Mouse (Mus musculus) adrenal gland (tissue): ENCODE measurements around the gene Tmem179b.

Experiments
- intact Hi-C: fragments of 180-260 bp; cut with DNase I; formaldehyde crosslinking; loops from one replicate; pipeline ENCODE4 v1.15.1; 2025
- long read RNA-seq, 2 experiments: library from polyadenylated mRNA; unstranded; transcript quantifications; one replicate each; pipeline ENCODE4 v2.0.0; 2020; ENCODE audit warnings: borderline replicate concordance in 1 of 2; ENCODE audit not compliant: insufficient replicate concordance in 1 of 2

Tmem179b gene
- long read RNA-seq, experiment 1, transcript Tmem179b-203 (5 exons, 775 nt): minor isoform, 9 of 68 reads
- long read RNA-seq, experiment 1, transcript Tmem179b-201 (5 exons, 818 nt): major isoform, 31 of 68 reads
- long read RNA-seq, experiment 1, partial matches to known transcripts: 7 of 68 reads
- long read RNA-seq, experiment 1, other reads (novel, unspliced or antisense): 19 of 68 reads
- long read RNA-seq, experiment 2, transcript Tmem179b-201 (5 exons, 818 nt): major isoform, 39 of 62 reads
- long read RNA-seq, experiment 2, transcript Tmem179b-203 (5 exons, 775 nt): minor isoform, 9 of 62 reads
- long read RNA-seq, experiment 2, partial matches to known transcripts: 3 of 62 reads
- long read RNA-seq, experiment 2, other reads (novel, unspliced or antisense): 11 of 62 reads

DNA sequence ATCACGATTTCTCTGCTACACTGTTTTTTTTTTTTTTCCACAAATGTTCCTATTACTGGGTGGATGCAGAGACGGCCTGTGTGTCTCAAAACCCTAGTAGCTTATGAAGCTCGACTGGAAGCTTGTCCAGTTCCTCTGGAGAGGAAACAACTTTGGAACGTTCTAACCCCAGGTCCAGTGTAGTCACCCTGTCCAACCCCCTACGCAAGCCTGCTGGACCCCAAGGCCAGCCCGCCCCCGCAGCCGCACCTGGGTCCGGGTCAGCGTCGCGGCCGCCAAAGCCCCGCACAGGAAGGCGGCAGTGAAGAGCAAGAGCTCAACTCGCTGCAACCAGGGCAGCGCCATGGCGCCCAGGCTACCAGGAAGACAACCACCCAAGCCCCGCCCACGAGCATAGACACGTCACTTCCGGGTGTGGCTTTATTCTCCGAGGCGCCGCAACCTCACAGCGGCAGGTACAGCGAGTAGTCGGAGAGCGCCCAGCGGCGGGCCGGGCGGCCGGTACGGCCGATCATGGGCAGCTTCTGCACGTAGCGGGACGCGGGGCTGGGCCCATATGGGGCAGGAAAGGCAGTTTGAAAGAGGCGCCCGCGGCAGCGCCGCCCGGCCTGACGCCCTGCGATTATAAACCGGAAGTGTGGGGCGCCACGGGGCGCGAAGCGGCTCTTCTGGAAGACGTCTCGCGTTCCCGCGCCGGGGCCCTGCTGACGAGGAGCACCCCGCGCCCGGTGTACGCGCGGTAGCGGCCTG lies at the start of gene Tmem179b:
Gene Tmem179b (minus strand): TSS at position 382 of the 750 bp plus-strand sequence.
- intact Hi-C loops: loop anchor here (5.0 kb wide), 1 partner anchor 43 kb away; the partner anchor contains the start of gene Ttc9c

DNA sequence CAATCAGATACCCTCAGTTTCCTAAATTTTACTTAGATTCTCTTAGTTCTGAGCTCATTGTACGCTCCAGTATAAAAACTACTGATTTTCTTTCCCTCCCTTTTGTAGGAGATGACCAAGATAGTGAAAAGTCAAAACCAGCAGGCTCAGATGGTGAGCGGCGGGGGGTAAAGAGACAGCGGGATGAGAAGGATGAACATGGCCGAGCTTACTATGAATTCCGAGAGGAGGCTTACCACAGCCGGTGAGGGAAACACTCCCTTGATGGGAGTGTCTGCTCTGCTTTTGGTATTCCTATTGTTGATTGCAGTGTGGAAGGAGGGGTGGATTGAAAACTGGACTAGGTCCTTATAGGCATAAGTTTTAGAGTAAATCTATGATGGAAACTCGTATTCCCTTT lies 48.4 kb upstream of the Tmem179b start:
- intact Hi-C loops: no loop called here

DNA sequence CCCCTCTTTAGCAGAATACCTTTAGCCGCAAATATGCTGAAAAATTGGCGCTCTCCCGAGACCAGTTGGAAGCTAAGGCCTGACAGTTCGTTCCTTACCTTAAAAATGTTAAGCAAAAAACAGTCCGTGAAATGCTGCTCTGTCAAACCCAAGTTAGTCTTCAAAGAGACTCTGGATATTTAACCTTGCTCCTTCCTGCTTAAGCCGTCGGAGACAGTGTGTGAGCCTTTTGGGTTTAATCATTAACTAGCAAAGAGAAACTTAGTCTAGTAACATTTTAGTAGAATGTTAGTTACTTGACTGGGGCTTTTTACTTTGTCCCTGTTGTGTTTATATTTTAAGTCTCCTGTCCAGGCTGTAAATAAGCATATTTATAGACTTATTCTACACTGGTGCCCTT lies 46.9 kb upstream of the Tmem179b start:
- intact Hi-C loops: no loop called here

DNA sequence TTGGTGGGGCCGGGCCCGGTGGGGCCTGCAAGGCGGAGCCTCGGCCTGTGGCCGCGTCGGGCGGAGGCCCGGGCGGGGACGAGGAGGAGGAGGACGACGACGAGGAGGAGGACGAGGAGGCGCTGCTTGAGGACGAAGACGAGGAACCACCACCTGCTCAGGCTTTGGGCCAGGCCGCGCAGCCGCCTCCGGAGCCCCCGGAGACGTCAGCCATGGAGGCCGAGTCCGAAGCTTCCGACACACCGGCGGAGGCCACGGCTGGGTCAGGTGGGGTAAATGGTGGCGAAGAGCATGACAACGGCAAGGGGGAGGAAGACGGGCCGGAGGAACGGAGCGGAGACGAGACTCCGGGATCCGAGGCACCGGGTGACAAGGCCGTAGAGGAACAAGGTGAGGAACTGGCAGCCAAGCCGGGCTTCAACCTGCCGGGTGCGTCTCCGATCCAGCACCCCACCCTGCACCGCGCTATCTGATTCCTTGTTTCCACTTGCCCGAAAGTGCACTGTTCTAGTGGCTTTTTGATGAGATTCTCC lies 46.2 kb upstream of the Tmem179b start:
- intact Hi-C loops: no loop called here

DNA sequence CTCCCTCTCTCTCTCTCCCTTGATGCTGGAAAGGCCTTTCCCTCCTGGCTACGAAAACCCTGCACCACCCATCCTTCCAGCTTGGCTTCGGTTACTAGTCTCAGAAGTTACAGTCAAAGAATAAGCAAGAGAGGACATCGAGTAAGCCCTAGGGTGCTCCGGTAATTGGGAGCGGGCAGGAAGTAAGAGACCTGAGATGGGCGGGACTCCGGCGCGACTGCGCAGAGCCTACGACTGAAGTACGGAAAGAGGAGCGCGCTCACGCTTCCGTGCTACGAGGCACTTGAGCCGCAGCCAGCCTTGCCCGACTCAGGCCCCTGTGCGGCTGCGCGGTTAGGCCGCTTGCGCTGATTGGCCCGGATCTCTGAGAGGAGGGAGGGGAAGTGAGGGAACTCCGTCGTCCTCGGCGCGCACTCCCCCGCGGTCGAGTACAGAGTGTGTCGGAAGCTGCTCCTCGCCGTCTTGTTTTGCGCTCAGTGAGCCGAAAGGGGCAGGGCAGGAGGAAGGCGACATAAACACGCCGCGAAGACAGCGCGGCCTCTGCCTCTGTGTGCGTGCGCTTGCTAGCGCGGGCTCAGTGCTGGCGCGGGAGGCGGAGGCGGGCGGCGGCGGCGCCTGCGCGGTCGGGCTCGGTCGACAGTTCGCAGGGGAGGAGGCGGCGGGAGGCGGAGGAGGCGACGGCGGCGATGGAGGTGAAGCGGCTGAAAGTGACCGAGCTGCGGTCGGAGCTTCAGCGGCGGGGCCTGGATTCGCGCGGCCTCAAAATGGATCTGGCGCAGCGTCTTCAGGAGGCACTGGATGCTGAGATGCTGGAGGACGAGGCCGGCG lies 45.5 kb upstream of the Tmem179b start, which contains the start of gene Hnrnpul2:
Gene Hnrnpul2 (plus strand): TSS at position 415 of the 828 bp plus-strand sequence.
- intact Hi-C loops: loop anchor here (5.0 to 10.0 kb wide), 2 partner anchors 48 to 65 kb away; partner anchors contain the start of genes Nxf1, Tmem179b and Tmem223

DNA sequence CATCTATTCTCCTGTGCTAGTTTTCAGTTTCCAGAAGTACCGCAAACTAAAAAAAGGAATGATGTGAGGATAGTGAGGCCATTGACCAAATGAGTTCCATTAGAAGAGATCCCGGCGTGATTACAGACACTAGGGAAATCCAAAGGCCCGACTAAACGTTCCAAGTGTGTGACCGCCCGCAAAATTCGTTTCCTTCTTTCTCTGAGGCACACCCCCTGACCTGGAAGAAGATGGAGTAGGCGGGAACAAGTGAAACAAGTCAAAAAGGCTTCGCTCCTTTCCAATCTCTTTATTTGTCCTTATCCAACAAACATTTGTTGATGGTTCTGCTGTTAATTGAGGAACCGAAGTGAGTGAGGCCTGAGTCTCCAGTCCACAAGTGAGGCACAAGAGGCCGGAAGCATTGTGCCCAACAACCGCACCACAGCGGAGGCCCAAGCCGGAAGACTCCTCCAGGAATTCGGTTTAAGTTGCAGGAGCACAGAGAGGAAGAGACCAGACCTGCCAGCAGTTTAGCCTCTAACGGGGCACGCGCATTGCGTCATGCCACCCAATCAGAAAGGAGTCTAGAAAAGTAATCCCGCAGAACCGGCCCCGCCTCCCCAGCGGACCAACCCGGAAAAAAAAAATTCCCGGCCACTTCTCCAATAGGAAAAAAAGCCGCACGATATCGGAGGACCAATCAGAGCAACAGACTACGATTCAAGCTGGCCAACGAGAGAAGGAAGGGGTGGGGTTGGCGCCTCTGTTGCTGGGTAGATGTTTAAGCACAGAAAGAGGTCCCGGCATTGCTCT lies 44.7 kb upstream of the Tmem179b start, which contains the start of gene Ttc9c:
Gene Ttc9c (minus strand): TSS at position 533 of the 795 bp plus-strand sequence.
- intact Hi-C loops: loop anchor here (5.0 to 10.0 kb wide), 2 partner anchors 47 to 64 kb away; partner anchors contain the start of genes Nxf1, Tmem179b and Tmem223

DNA sequence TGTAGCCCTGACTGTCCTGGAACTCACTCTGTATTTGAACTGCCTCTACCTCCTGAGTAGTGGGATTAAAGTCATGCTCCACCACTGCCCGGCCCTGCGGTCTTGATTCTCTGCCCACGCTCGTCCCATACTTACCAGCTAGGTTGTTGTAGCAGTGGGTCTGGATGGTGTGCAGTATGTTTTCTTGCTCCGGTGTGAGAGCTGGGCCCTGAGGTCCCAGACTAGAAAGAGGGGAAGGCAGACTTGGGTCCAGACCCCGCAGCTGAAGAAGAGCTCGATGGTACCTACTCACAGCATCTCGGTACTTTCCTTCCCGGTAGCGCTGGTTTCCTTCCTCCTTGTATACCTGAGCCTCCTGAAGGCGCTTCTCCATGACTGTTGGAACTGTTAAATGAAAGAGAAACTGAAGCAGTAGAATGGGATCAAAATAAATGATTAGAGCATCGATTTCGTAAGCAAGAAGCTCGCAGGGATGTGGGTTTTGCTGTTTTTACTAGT lies 44.1 kb upstream of the Tmem179b start:
- intact Hi-C loops: loop anchor here (5.0 to 10.0 kb wide), 2 partner anchors 46 to 64 kb away; partner anchors contain the start of genes Nxf1, Tmem179b and Tmem223

DNA sequence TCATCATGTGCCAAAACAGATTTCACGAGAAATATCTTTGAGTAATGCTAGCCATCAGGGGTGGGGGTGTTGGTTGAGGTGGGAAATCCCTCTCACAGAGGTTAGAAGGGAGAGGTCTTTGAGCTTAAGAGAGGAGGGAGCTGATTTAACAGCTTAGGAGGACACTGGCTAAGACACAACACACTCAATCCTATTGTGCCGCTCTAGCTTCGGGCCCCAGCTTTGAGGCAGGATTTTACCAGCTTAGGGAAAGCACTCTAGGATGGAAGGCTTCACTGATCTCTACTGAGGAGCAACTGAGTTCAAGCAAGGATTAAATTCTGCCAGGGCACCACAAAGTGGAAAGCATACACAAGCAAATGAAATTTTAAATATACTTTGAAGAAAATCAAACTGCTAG lies 42.7 kb upstream of the Tmem179b start:
- intact Hi-C loops: loop anchor here (5.0 to 10.0 kb wide), 2 partner anchors 45 to 62 kb away; partner anchors contain the start of genes Nxf1, Tmem179b and Tmem223

DNA sequence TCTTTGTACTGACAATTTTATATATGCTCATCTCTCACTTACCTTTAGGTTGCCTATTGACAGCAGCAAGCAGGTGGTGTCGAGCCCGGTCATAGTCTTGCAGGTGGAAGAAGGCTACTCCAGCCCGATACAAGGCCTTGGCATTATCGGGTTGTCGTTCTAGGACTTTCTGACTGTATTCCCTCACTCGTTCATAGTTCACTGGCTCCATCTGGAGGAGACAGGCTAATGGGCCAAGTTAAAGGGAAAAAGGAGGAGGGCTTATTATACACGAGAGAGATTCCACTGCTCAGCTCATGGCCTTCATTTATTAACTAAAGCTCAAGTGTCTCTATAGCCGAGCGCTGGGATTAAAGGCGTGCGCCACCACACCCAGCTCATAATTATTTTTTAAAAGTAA lies 41.5 kb upstream of the Tmem179b start:
- intact Hi-C loops: loop anchor here (5.0 to 10.0 kb wide), 2 partner anchors 44 to 61 kb away; partner anchors contain the start of genes Nxf1, Tmem179b and Tmem223

DNA sequence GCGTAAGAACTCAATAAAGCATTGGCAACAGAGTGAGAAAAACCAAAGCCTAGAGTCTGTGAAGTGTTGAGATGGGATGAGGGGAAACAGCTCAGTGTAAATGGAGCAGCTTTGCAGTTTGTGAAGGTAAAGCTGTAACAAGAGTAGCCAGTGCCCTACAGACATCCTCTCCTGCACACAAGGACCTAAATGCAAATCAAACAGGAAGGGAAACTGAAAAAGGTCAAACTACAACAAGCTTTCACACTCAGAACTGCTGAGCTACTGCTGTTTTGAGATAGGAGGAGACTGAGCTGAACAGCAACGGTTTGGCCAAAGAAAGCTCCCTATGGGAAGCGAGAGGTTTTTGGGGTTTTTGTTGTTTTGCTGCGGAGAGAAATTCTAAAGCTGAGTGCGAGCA lies 32.5 kb upstream of the Tmem179b start:
- intact Hi-C loops: no loop called here

DNA sequence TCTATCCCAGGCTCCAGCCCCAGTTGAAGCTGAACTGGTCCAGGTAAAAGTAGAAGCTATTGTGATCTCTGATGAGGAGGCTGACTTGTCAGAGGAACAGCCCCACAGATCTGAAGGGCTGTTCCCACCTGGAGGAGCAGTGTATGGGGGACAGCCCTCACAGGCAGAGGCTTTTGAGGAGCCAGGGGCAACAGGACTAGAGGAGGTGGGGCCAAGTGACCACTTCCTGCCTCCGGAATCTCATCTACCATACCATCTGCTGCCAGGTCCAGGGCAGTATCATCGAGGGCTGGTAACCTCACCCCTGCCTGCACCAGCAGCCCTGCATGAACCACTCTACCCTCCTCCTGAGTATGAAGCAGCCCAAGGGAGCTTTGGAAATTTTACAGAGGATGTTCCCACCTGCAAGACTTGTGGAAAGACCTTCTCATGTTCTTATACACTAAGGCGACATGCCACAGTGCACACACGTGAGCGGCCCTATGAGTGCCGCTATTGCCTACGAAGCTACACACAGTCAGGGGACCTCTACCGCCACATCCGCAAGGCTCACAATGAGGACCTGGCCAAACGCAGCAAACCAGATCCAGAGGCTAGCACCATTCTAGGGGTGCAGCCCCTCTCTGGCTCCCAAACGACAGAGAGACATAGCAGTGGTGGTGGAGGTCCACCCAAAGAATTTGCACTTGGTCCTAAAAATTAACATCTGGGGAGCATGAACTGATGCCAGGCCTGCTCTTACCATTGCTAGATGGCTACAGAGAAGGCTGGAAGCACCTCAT lies 29.8 kb upstream of the Tmem179b start:
- intact Hi-C loops: no loop called here

DNA sequence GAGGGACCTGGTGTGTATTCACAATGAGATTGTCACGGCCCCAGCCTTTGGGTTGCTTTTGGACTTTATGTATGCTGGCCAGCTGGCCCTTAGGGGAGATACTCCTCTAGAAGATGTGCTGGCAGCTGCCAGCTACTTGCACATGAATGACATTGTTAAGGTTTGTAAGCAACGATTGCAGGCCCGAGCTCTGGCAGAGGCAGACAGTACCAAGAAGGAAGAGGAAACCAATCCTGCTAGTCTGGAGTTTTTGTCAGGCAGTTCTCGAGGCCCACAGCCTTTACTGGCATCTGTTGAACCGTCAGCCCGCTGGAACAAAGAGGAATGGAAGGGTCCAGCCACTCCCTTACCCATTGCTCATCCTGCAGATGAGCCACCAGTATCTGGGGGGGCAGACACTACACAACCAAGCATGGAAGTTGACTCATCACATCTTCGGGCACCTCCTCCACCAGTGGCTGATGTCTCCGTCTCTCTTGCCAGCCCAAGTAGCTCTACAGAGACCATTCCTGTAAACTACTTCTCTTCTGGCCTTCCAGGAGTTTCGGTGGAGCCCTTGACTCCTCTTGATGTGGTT lies 29.0 kb upstream of the Tmem179b start:
- intact Hi-C loops: no loop called here

DNA sequence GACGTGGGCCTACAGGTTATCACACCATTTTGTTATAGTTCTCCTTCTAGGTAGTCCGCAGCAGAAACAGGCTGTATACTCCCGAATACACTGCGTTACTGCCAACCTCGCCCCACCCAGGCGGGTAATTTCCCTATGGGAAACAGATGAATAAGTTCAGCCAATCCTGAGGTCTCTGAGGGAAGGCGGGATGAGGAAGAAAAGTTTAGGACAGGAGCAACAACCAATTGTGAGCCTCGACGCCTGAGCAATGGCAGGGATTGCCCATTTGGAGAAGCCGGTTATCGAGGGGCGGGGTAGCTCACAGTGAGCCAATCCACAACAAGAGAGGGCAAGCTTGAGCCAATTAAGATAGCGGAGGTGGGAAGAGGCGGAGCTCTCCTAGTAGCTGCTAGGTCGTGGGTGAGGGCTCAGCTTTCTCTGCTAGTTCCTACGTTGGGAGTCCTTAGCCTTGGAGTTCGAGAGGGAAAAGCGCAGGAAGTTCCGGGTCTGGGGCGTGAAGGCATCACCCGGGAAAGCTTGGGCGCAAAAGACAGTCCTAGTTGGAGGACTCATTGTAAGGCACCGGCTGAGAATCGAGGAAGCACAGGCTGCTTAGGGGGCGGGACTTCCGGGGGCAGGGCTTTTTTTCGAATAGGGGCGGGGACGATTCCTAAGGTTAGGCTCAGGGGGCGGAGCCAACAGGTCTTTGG lies 28.0 kb upstream of the Tmem179b start, which contains the start of gene Zbtb3:
Gene Zbtb3 (plus strand): TSS at position 426 of the 692 bp plus-strand sequence.
- intact Hi-C loops: no loop called here

DNA sequence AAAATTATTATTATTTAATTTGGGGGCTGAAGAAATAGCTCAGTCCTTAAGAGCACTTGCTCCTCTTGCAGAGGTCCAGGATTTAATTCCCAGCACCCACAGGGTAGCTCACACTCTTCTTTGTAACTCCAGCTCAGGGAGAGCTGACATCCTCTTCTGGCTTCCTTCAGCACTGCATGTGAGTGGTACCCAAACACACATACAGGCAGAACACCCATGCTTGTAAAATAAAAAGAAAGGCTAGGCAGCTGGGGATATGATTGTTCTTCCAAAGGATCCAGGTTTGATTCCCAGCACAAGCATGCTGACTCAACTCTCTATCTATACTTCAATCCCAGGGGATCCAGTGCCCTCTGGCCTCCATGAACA lies 24.7 kb upstream of the Tmem179b start:
- intact Hi-C loops: no loop called here

DNA sequence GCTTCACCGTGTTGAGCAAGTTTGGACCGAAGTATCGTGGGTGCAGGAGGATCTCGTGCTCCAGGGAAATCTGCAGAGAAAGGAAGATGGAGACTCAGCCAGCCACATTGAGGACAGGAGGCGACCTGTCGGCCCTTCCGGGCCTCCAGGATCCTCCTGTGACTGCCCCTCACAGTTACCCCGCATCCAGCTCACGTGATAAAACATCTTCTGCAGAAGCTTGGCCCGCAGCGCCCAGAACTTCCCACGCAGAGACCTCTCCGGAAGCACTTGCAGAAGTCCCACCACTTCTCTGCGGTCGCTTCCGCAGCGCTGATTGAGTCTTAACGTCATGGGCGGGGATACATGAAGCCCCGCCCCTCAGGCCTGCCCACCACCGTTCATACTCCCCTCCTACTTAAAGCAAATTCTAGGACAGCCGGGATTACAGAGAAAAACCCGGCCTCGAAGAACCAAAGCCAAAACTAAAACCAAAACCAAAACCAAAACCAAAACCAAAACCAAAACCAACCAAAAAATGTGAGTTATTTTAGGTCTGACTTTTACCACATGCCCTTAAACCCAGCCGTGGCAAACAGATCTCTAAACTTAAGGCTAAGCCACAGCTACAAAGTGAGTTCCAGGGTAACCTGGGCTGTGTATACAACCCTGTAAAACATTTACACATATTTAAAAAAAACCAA lies 24.1 kb upstream of the Tmem179b start, which contains the start of gene Polr2g:
Gene Polr2g (minus strand): TSS at position 314 of the 683 bp plus-strand sequence.
- intact Hi-C loops: no loop called here

DNA sequence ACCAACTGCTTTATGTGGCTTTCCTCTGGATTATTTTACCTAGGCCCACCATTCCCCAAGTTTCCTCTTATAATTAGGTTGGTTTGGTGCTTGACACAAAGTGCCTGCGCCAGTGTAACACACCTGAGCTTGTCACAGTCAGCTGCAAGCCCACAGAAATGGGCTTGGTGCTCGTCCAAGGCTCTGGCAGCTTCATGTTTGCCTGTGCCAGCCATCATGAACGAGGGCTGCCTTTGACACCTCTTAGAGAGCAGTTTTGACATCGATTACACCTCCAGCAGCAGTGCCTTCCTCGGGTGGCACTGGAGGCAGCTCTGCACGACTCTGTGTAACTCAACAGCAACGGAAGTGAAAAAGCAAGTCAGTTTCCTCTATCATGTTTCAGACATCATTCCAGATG lies 15.9 kb upstream of the Tmem179b start:
- intact Hi-C loops: no loop called here

DNA sequence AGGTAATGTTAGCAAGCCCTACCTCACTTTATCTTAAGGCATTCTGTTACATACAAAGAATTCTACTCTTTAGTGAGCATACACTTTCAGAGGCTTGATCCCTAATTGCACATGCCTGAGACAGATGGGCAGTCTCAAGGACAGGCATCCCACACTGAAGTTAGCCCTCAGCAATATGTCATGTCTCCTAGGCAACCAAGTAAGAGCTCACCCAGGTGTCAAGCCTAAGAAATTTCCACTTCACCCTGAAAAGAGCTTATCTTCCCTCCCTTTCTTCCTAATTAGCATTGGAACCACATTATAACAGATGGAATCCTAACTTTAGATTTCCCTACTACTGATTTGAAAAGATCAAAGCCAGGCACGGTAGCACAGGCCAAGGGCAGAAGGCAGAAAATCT lies 14.9 kb upstream of the Tmem179b start:
- intact Hi-C loops: no loop called here
